Mouse (Mus musculus) adrenal gland, postnatal 14 days (tissue): ENCODE measurements around the gene Slc13a4. TPM values are rescaled to one million over a fixed set of nuclear protein-coding genes. Genes with fewer than 3 reads are reported as not detected.

Source experiments
- DNase-seq: peaks from one replicate; pipeline ENCODE4 v3.0.0; 2021; ENCODE audit warnings: mixed read lengths
- long read RNA-seq, 2 experiments: library from polyadenylated mRNA; stranded (forward); transcript quantifications; one replicate each; pipeline ENCODE4 v2.0.0; 2021
- total RNA-seq: library from RNA; stranded (reverse); gene quantifications from 2 replicates; pipeline ENCODE4 v1.2.3, GENCODE M21; 2021

The Slc13a4 gene
- total RNA-seq: 0.37 and 0.56 TPM in 2 replicates
- long read RNA-seq, experiment 1: 0 reads
- long read RNA-seq, experiment 2: 0 reads

DNA sequence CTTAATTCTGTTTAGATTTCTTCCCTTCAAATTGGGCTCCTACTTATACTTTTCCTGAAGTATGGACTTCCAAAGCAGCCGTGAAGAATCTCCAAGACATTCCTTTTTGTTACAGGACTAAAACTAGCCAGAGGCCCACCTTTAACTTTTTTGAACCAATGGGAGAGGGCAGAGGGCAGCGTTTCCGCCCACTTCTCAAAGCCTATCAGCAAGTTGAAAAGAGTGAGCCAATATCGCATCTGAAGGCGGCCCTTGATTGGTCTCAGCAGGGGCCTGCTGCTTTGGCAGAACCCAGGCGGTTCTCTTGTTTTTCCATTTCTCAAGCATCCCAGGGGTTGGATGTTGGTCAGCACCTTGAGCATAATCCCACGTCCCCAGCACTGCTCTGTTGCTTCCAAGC, at the start of gene Slc13a4:
Gene Slc13a4 (minus strand): TSS at position 95 of the 400 bp plus-strand sequence.
- no peak for DNase-seq

GRCm38 (mm10) chr6:35355320-35355719, 47.4 kb upstream of the Slc13a4 start:
- DNase-seq: no peak

GRCm38 (mm10) chr6:35354622-35354998, 46.7 kb upstream of the Slc13a4 start:
- DNase-seq: no peak

DNA sequence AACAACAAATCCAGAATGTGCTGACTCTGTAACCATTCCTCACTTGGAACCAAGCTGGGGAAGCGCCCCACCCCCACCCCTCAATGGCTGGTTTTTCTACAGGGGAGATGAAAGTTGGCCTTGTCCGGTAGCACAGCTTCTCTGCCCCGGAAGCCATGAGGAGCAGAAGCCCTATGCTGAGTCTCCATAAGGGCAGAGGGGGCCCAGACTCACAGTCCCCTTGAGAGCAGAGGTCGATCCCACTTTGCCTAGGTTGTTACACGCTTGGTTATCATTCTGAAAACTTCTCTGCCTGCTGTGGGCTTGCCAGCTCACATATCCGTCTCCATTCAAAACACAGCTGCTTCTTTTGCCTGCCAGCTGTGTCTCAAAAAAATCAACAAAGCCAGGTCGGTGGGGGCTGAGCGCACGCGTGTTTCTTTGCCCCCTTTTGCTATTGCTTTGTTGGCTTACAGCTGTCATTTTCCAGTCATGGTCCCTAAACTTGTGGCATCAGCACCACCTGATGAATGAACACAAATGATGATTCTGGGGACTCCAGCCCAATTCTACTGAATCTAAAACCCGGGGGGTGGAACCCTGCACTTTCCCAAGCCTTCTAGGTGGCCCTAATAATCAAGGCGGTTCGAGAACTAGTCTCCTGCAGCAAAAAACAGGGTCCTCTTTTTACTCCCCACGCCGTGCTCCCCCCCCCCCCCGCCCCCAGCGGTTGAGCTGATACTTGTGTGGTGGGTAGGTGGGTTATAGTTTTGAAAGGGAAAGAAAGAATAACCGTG, 46.1 kb upstream of the Slc13a4 start:
- DNase-seq: no peak

GRCm38 (mm10) chr6:35353416-35353815, 45.5 kb upstream of the Slc13a4 start:
- no peak for DNase-seq

DNA sequence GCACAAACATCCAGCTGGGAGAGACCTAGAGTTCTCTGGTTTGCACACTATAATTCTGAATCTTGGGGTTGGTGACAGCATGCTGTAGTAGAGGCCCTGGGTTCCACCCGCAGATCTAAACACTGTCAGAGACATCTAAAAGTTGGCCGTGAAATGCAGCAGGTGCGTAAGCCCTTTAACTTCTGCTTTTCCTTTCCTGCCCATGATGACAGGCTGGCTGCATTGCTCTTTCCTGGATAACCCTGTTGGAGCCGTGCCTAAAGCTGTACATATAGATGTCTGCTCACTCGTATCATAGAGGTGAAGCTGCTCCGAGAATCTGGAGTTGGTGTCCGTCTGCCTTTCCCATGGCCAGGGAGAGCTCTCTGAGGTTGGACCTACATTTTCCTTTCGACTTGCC, 44.9 kb upstream of the Slc13a4 start:
- no peak for DNase-seq

GRCm38 (mm10) chr6:35351826-35352225, 43.9 kb upstream of the Slc13a4 start:
- DNase-seq: no peak

DNA sequence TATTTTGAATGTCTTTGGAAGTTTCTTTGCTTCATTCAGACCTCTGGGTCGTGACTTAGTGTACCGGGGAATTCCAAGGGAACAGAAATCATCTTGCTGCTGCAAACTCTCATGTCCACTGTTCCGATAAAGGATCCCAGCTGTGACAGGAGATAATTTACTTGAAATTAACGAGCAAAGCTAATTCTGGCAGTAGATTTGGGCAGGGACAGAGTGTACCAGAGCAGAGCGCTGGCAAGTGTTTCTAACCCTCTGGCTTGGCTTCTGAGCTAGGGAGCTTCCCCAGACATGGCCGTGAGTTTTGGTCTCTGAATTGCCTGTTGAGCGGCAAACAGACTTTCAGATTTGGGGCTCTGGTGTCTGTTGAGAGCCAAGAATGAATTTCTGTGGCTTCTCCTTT, 41.9 kb upstream of the Slc13a4 start:
- no peak for DNase-seq

DNA sequence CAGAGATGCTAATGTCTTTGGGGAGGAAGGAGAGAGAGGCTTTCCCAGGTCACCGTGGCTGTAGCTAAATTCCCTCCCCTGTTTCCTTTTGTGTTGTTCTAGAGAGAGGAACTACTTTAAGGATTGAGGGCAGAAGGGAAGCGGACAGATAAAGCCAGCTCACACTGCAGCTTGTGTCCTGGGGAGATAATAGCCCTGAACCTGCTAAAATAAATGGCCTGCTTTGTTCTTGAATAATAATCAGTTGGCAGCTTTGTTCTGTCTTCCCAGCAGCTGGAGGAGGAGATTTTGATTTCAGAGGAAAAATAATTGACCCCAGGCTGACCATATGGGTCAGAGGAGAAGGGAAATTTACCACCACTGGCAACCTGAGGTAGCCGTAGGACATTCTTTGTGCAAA, 30.7 kb upstream of the Slc13a4 start:
- no peak for DNase-seq

- no peak for DNase-seq
Measured at GRCm38 (mm10) chr6:35337836-35338235, 29.9 kb upstream of the Slc13a4 start.

DNA sequence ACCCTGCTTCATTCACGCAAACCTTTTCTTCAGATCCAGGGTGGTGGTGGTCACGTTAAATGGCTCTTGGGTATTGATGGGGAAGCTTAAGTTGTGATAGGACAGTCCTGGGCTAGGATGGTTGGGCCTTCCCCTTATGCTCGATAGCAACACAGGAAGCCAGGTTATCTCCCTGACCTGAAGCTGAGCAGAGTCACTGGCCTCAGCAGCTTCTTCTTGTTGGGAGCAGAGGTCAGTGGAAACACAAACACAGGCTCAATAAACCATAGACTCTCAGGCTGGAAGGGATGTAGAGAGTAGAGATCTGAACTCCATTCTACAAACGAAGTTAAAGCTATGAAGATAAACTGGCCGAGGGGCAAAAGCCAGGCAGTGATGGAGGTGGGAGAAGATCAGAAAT, 27.5 kb upstream of the Slc13a4 start:
- DNase-seq: no peak

- DNase-seq: no peak
Measured at GRCm38 (mm10) chr6:35334278-35334677, 26.3 kb upstream of the Slc13a4 start.

GRCm38 (mm10) chr6:35333632-35334031, 25.7 kb upstream of the Slc13a4 start:
- DNase-seq: no peak

- no peak for DNase-seq
Measured at GRCm38 (mm10) chr6:35330834-35331233, 22.9 kb upstream of the Slc13a4 start.

DNA sequence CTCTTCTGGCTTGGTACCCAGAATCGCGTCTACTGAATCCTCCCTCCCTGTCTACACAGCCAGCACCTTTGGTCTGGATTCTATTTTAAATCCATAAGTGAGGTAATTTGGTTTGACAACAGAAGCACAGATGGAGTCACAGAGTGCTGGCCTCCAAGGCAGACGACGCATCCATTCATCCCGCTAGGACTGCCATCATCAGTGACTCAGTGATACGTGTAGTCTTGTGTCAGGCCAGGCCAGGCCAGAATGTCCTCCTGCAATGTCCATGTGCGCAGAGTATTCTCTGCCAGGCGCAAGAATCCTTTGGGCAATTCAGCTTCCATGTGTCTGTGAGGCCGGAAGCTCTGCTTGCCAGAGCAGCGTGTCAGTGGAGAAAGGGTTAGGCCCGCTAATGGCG, 22.0 kb upstream of the Slc13a4 start:
- no peak for DNase-seq

- DNase-seq: no peak
Measured at GRCm38 (mm10) chr6:35326111-35326515, 18.2 kb upstream of the Slc13a4 start, which contains the start of gene Fam180a. Gene Fam180a, minus strand, starts transcription at chr6:35326141.

GRCm38 (mm10) chr6:35324306-35324705, 16.4 kb upstream of the Slc13a4 start:
- DNase-seq: no peak

- DNase-seq: no peak
Measured at GRCm38 (mm10) chr6:35323046-35323445, 15.1 kb upstream of the Slc13a4 start.

GRCm38 (mm10) chr6:35321105-35321504, 13.2 kb upstream of the Slc13a4 start:
- DNase-seq: no peak

GRCm38 (mm10) chr6:35319850-35320249, 11.9 kb upstream of the Slc13a4 start:
- no peak for DNase-seq

DNA sequence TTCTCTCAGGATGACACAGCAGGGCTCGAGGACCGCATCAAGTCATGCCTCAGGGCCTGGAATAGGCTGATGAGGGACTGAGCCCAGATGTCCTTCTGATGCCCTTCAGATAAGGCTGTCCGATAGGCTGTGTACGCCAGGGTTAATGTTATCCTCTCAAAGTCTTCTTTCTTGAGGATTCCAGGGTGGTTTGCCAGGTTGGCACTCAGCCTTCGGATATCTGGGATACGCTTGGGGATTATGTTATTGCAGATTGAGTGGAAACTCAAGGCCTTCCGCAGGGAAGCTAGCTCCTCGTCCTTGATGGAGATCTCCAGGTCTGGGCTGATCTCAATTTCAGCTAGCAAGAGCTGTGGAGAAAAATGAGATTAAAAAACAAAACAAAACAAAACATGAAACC, 5.6 kb upstream of the Slc13a4 start:
- DNase-seq: no peak

GRCm38 (mm10) chr6:35309406-35309805, 1.5 kb upstream of the Slc13a4 start:
- no peak for DNase-seq

DNA sequence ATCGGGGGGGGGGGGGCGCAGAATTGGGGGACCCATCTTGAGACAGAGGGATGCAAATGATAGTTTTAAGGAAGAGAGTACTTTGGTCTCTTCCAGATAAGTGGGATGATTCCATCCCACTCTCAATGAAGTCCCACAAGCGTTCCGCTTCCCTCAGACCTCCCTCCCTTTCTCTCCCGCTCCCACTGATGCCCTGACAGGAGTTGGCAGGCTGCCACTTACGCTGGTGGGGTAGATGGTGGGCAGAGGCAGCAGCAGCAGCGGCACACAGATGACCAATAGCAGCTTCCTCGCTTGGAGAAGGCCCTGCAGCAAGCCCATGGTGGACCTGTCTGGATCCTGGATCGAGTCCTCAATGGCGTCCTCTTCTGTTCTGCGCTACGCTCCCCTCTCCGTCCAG, 795 bp downstream of the Slc13a4 start:
- no peak for DNase-seq

GRCm38 (mm10) chr6:35303355-35303900, 4.5 kb downstream of the Slc13a4 start:
- no peak for DNase-seq
